Mouse (Mus musculus): ENCODE results near the gene Hk2.

Gene Hk2

GRCm38 (mm10) chr6:82770286-82770685 is 4.0 kb downstream of the Hk2 start:
- no peak for DNase-seq (ENCODE audit: low read depth, low spot score)

- no peak for DNase-seq (ENCODE audit: low read depth, low spot score)
These were observed 4.5 kb downstream of the Hk2 start for GRCm38 (mm10) chr6:82769704-82770103.

- DNase-seq (ENCODE audit: low read depth, low spot score): no peak
These were observed 6.3 kb downstream of the Hk2 start for GRCm38 (mm10) chr6:82767734-82768586.

GRCm38 (mm10) chr6:82766636-82767035 is 7.6 kb downstream of the Hk2 start:
- DNase-seq (ENCODE audit: low read depth, low spot score): peak; percentile 60

GRCm38 (mm10) chr6:82765261-82765660 is 9.0 kb downstream of the Hk2 start:
- DNase-seq (ENCODE audit: low read depth, low spot score): no peak

- no peak for DNase-seq (ENCODE audit: low read depth, low spot score)
These were observed 10.3 kb downstream of the Hk2 start for GRCm38 (mm10) chr6:82763871-82764503.

GRCm38 (mm10) chr6:82762728-82763127 is 11.5 kb downstream of the Hk2 start:
- DNase-seq (ENCODE audit: low read depth, low spot score): no peak

- peak; percentile 66 for DNase-seq (ENCODE audit: low read depth, low spot score)
These were observed 13.4 kb downstream of the Hk2 start for GRCm38 (mm10) chr6:82760749-82761357.

GRCm38 (mm10) chr6:82759241-82759640 is 15.0 kb downstream of the Hk2 start:
- no peak for DNase-seq (ENCODE audit: low read depth, low spot score)

GRCm38 (mm10) chr6:82756799-82757210 is 17.4 kb downstream of the Hk2 start:
- DNase-seq (ENCODE audit: low read depth, low spot score): peak; percentile 63

- DNase-seq (ENCODE audit: low read depth, low spot score): peak; percentile 98
These were observed 18.0 kb downstream of the Hk2 start for GRCm38 (mm10) chr6:82756216-82756615.

GRCm38 (mm10) chr6:82755338-82755737 is 18.9 kb downstream of the Hk2 start:
- DNase-seq (ENCODE audit: low read depth, low spot score): no peak

GRCm38 (mm10) chr6:82754769-82755168 is 19.5 kb downstream of the Hk2 start:
- no peak for DNase-seq (ENCODE audit: low read depth, low spot score)

- DNase-seq (ENCODE audit: low read depth, low spot score): no peak
These were observed 20.5 kb downstream of the Hk2 start for GRCm38 (mm10) chr6:82753638-82754361.

GRCm38 (mm10) chr6:82753061-82753460 is 21.2 kb downstream of the Hk2 start:
- DNase-seq (ENCODE audit: low read depth, low spot score): peak; percentile 92

- DNase-seq (ENCODE audit: low read depth, low spot score): peak; percentile 87
These were observed 22.5 kb downstream of the Hk2 start for GRCm38 (mm10) chr6:82751791-82752190.

- peak; percentile 35 for DNase-seq (ENCODE audit: low read depth, low spot score)
These were observed 23.2 kb downstream of the Hk2 start for GRCm38 (mm10) chr6:82751031-82751430.

- DNase-seq (ENCODE audit: low read depth, low spot score): no peak
These were observed 24.2 kb downstream of the Hk2 start for GRCm38 (mm10) chr6:82750063-82750462.

- no peak for DNase-seq (ENCODE audit: low read depth, low spot score)
These were observed 26.1 kb downstream of the Hk2 start for GRCm38 (mm10) chr6:82748106-82748672.

- peak; percentile 77 for DNase-seq (ENCODE audit: low read depth, low spot score)
These were observed 27.2 kb downstream of the Hk2 start for GRCm38 (mm10) chr6:82747085-82747484.

- DNase-seq (ENCODE audit: low read depth, low spot score): no peak
These were observed 29.7 kb downstream of the Hk2 start for GRCm38 (mm10) chr6:82744553-82744952.

- DNase-seq (ENCODE audit: low read depth, low spot score): no peak
These were observed 32.8 kb downstream of the Hk2 start for GRCm38 (mm10) chr6:82741518-82741880.
